23 mouse cellular contexts compared by ENCODE assay signal in genomic region chr16:75977798-75978197, GRCm38 (mm10). TPM values are rescaled to one million over a fixed set of nuclear protein-coding genes. Genes with fewer than 3 reads are reported as not detected.
DNase-seq lines count a peak whose midpoint lies in the region; ATAC-seq and TF ChIP-seq lines count a peak whose summit lies in the region.
"Had no signal": no experiment of that assay in that cellular context is flagged by ENCODE, and none has a peak within 500 bp of the region (broad histone marks: within the 10 kb centered on the region; RNA-seq: fewer than 3 reads in every experiment).

No protein-coding gene starts in this region.

- H3K27ac ChIP-seq in forebrain, postnatal 0 days (ENCODE audit: low read depth, low read length) = no peak overlapping the region
- no peak overlapping the region for H3K27ac ChIP-seq in forebrain, embryonic 12.5 days
- H3K27ac ChIP-seq in MEL (ENCODE audit: control insufficient read depth, low read depth, low read length) = no peak overlapping the region
- H3K27ac ChIP-seq: embryonic facial prominence, embryonic 12.5 days; heart, embryonic 10.5 days; hindbrain, embryonic 15.5 days; intestine, embryonic 15.5 days; macrophage; stomach, embryonic 15.5 days had no signal

- no peaks in the 10 kb centered on the region for H3K27me3 ChIP-seq in forebrain, postnatal 0 days (ENCODE audit: insufficient read depth, low read length)
- no peaks in the 10 kb centered on the region for H3K27me3 ChIP-seq in forebrain, embryonic 12.5 days
- no peaks in the 10 kb centered on the region for H3K27me3 ChIP-seq in MEL (ENCODE audit: control insufficient read depth in 1 of 2, insufficient read depth in 2 of 2, low read length in 2 of 2)
- H3K27me3 ChIP-seq: embryonic facial prominence, embryonic 12.5 days; hindbrain, embryonic 15.5 days; intestine, embryonic 15.5 days; stomach, embryonic 15.5 days had no signal

- 73% methylated on average over 5 of the region's 5 CpGs for WGBS in forebrain, postnatal 0 days
- WGBS in forebrain, embryonic 12.5 days = 93% methylated on average over 5 of the region's 5 CpGs
- 73% methylated on average over 5 of the region's 5 CpGs for WGBS in lung, adult 2 months

- peak; percentile 24 for DNase-seq in forebrain, postnatal 0 days
- DNase-seq in lung, postnatal 14 days = peak; percentile 18
- no peak for DNase-seq in lung, adult 2 months
- DNase-seq in MEL (ENCODE audit: low read depth, low spot score) = peak; percentile 26
- peak; percentile 21 for DNase-seq in induced T-regulatory cell, adult 2 months (ENCODE audit: low read depth)
- DNase-seq in T-cell, adult 2 months (ENCODE audit: low spot score) = no peak
- no peak for DNase-seq in heart, adult 11 months
- DNase-seq: adrenal gland, postnatal 36 days; B cell, adult 2 months; cerebellum, adult 11 months; gastrocnemius, postnatal 36 days; heart, postnatal 4 days; kidney, adult 8-10 months; right cerebral cortex, adult 18-20 months had no signal

- no peak overlapping the region for H3K4me2 ChIP-seq in forebrain, postnatal 0 days (ENCODE audit: low read depth)
- no peak overlapping the region for H3K4me2 ChIP-seq in forebrain, embryonic 12.5 days
- H3K4me2 ChIP-seq: embryonic facial prominence, embryonic 12.5 days; hindbrain, embryonic 15.5 days; intestine, embryonic 15.5 days; midbrain, embryonic 11.5 days; stomach, embryonic 15.5 days had no signal

- H3K9me3 ChIP-seq in forebrain, postnatal 0 days (ENCODE audit: low read length) = no peaks in the 10 kb centered on the region
- H3K9me3 ChIP-seq in forebrain, embryonic 12.5 days = no peaks in the 10 kb centered on the region
- H3K9me3 ChIP-seq in MEL (replicated peaks; ENCODE audit: insufficient read depth, low read length) = no peaks in the 10 kb centered on the region; the same call in 1 of the 2 replicates
- H3K9me3 ChIP-seq: embryonic facial prominence, embryonic 12.5 days; heart, embryonic 10.5 days; hindbrain, embryonic 15.5 days; intestine, embryonic 15.5 days; stomach, embryonic 15.5 days had no signal

- no peaks in the 10 kb centered on the region for H3K36me3 ChIP-seq in forebrain, postnatal 0 days (ENCODE audit: insufficient read depth)
- H3K36me3 ChIP-seq in forebrain, embryonic 12.5 days (replicated peaks) = no peaks in the 10 kb centered on the region
- H3K36me3 ChIP-seq in MEL (ENCODE audit: control insufficient read depth in 1 of 2, insufficient read depth in 2 of 2, low read length in 2 of 2) = no peaks in the 10 kb centered on the region
- H3K36me3 ChIP-seq: embryonic facial prominence, embryonic 12.5 days; heart, embryonic 10.5 days; hindbrain, embryonic 15.5 days; intestine, embryonic 15.5 days; stomach, embryonic 15.5 days had no signal

- no peak for TF ChIP-seq POLR2A in lung, adult 2 months (IDR thresholded peaks at IDR 0.05; ENCODE audit: borderline replicate concordance, extremely low read depth, low read depth, low read length)
- no peak for TF ChIP-seq POLR2A in MEL (IDR thresholded peaks at IDR 0.05; ENCODE audit: control insufficient read depth in 1 of 2, insufficient read depth in 1 of 2, low read depth in 1 of 2, low read length in 2 of 2, poor library complexity in 1 of 2)

- H3K79me2 ChIP-seq in MEL (ENCODE audit: control insufficient read depth, insufficient read depth, low read length, poor library complexity) = no peaks in the 10 kb centered on the region

- no peak for TF ChIP-seq CTCF in forebrain, postnatal 0 days (IDR thresholded peaks at IDR 0.05; ENCODE audit: low read depth)
- no peak for TF ChIP-seq CTCF in lung, adult 2 months (IDR thresholded peaks at IDR 0.05; ENCODE audit: insufficient read depth, low read length)
- no peak for TF ChIP-seq CTCF in MEL (IDR thresholded peaks at IDR 0.05 in 2 of 3, conservative IDR thresholded peaks at IDR 0.05 in 1 of 3; ENCODE audit: control insufficient read depth in 1 of 3, insufficient read depth in 1 of 3, low read depth in 2 of 3, low read length in 3 of 3, poor library complexity in 1 of 3, severe bottlenecking in 1 of 3)

- no peak overlapping the region for H3K4me3 ChIP-seq in forebrain, postnatal 0 days (ENCODE audit: low read depth, low read length)
- H3K4me3 ChIP-seq in forebrain, embryonic 12.5 days (replicated peaks) = no peak overlapping the region
- H3K4me3 ChIP-seq in lung, adult 2 months (replicated peaks; ENCODE audit: extremely low read depth, low read depth, low read length) = no peak overlapping the region
- no peak overlapping the region for H3K4me3 ChIP-seq in MEL (ENCODE audit: control insufficient read depth in 1 of 2, insufficient read depth in 1 of 2, low read depth in 2 of 2, low read length in 2 of 2)
- H3K4me3 ChIP-seq: embryonic facial prominence, embryonic 12.5 days; heart, embryonic 10.5 days; hindbrain, embryonic 15.5 days; intestine, embryonic 15.5 days; stomach, embryonic 15.5 days had no signal

- no peaks in the 10 kb centered on the region for H3K4me1 ChIP-seq in forebrain, postnatal 0 days (ENCODE audit: insufficient read depth)
- no peaks in the 10 kb centered on the region for H3K4me1 ChIP-seq in forebrain, embryonic 12.5 days
- no peaks in the 10 kb centered on the region for H3K4me1 ChIP-seq in lung, adult 2 months (ENCODE audit: control insufficient read depth, insufficient read depth, low read length)
- H3K4me1 ChIP-seq in MEL (ENCODE audit: control insufficient read depth in 1 of 2, insufficient read depth in 2 of 2, low read length in 2 of 2) = no peaks in the 10 kb centered on the region
- H3K4me1 ChIP-seq: embryonic facial prominence, embryonic 12.5 days; heart, embryonic 10.5 days; hindbrain, embryonic 15.5 days; intestine, embryonic 15.5 days; stomach, embryonic 15.5 days had no signal

- no peak for TF ChIP-seq RAD21 in MEL (IDR thresholded peaks at IDR 0.05; ENCODE audit: low read depth, low read length)

- no peak overlapping the region for H3K9ac ChIP-seq in forebrain, postnatal 0 days
- no peak overlapping the region for H3K9ac ChIP-seq in forebrain, embryonic 12.5 days
- no peak overlapping the region for H3K9ac ChIP-seq in MEL (ENCODE audit: control insufficient read depth, low read depth, low read length, poor library complexity, severe bottlenecking)
- H3K9ac ChIP-seq: embryonic facial prominence, embryonic 12.5 days; hindbrain, embryonic 15.5 days; intestine, embryonic 15.5 days; stomach, embryonic 15.5 days had no signal

- TF ChIP-seq EP300 in MEL (IDR thresholded peaks at IDR 0.05; ENCODE audit: low read depth in 1 of 2, low read length in 2 of 2) = no peak

- peak; percentile 55; the same call in 1 of the 2 replicates for ATAC-seq in forebrain, postnatal 0 days
- no peak for ATAC-seq in forebrain, embryonic 12.5 days (ENCODE audit: low FRiP score)
- ATAC-seq: forebrain, embryonic 16.5 days; intestine, embryonic 15.5 days had no signal

TF ChIP-seq in MEL, 35 proteins besides CTCF, POLR2A, EP300 and RAD21:
- no peak for TF ChIP-seq E2F4 (IDR thresholded peaks at IDR 0.05; ENCODE audit: borderline replicate concordance, low read depth, low read length)
- TF ChIP-seq ETS1 (IDR thresholded peaks at IDR 0.05; ENCODE audit: low read depth, low read length) = no peak
- no peak for TF ChIP-seq TAL1 (IDR thresholded peaks at IDR 0.05; ENCODE audit: low read length)

RNA-seq across cellular contexts. Expression of gene Samsn1, which starts 44.3 kb away (rescaled TPM):
- 0.90 and 0.92 TPM in 2 replicates for total RNA-seq in forebrain, postnatal 0 days (2014; rRNA removed)
- polyA plus RNA-seq in forebrain, postnatal 0 days (2015; fragmentation: Nextera tagmentation; extraction: Ambion mirVana) = 1.2 and 1.4 TPM in 2 replicates
- polyA plus RNA-seq in forebrain, embryonic 12.5 days (2016; fragmentation: Nextera tagmentation; extraction: Ambion mirVana) = 1.0 and 1.5 TPM in 2 replicates
- 1.1 and 3.2 TPM in 2 replicates for polyA plus RNA-seq in lung, adult 2 months (2012; rRNA removed)
- total RNA-seq in MEL (2012; rRNA removed) = 55.2 and 60.8 TPM in 2 replicates
- polyA plus RNA-seq in MEL (2012; ENCODE audit: insufficient read depth in 1 of 2, insufficient read length in 2 of 2, low read depth in 1 of 2, low replicate concordance in 2 of 2, missing spikeins in 1 of 2) = 100 to 1,000 TPM in 1 of 2 experiments, 10 to 100 TPM in 1; 63.0 to 205 TPM

Comparison
In these comparisons a context has a peak if more than half of its experiments do, and no peak if none do; other contexts are left out.
1. DNase-seq: peak in forebrain, postnatal 0 days (single experiment), lung, postnatal 14 days (single experiment), MEL (single experiment) and induced T-regulatory cell, adult 2 months (single experiment); none in lung, adult 2 months (single experiment), T-cell, adult 2 months (single experiment) and heart, adult 11 months (single experiment).
2. RNA of gene Samsn1, which starts 44.3 kb away (polyA plus RNA-seq): 63.0 to 205 TPM in MEL; 1.1 to 3.2 TPM in lung, adult 2 months, 1.0 to 1.5 TPM in forebrain, embryonic 12.5 days and 1.2 to 1.4 TPM in forebrain, postnatal 0 days; every median in the first group is over 10 times any median in the second.